Mouse (Mus musculus): Measurements from ENCODE around the gene Pigg.

DNA sequence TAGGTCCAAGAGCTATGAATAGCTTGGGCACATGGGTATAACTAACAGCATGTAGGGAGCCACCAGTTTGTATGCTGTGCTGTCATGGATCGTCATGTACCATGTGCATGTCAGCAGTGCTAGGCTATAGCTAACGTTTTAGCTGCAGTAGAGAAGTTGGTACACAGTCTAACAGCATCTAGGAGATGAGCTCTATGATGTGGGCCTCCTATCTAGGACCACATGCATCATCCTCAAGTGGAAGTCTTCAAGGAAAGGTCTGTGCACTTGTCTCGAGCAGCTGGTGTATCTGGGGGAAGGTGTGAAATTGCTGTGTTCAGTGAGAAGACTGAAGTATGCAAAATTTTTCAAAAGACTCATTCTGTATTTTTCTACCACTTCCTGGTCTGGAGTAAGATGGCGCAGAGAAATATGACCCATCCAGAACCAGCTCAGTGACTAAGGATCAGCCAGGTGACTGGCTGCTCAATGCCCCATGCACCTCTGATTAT, 31.3 kb downstream of the Pigg start:
- TF ChIP-seq POLR2A (IDR thresholded peaks at IDR 0.05; ENCODE audit: low read depth, low read length) = no peak
- TF ChIP-seq CTCF (IDR thresholded peaks at IDR 0.05; ENCODE audit: borderline replicate concordance, insufficient read depth, low read length) = no peak
